In genomic region chr2:26305555-26305954, GRCm38 (mm10) we compare ENCODE assay signal across 25 mouse cellular contexts. TPM values are rescaled to one million over a fixed set of nuclear protein-coding genes. Genes with fewer than 3 reads are reported as not detected.
A peak's percentile ranks its signal among the peaks of the same experiment; 100 is the strongest.
DNase-seq lines count a peak whose midpoint lies in the region; ATAC-seq lines count a peak whose summit lies in the region.
"Had no signal": no experiment of that assay in that cellular context is flagged by ENCODE, and none has a peak within 500 bp of the region (broad histone marks: within the 10 kb centered on the region; RNA-seq: fewer than 3 reads in every experiment).

No protein-coding gene starts in this region.

- no peak overlapping the region for H3K27ac ChIP-seq in midbrain, embryonic 11.5 days (ENCODE audit: low read depth, low read length)
- H3K27ac ChIP-seq in midbrain, embryonic 13.5 days = no peak overlapping the region
- H3K27ac ChIP-seq: embryonic facial prominence, embryonic 13.5 days; embryonic facial prominence, embryonic 15.5 days; forebrain, embryonic 10.5 days; forebrain, embryonic 13.5 days had no signal

- 83% methylated on average over 2 of the region's 2 CpGs for whole genome bisulfite sequencing in midbrain, embryonic 11.5 days
- 83% methylated on average over 2 of the region's 2 CpGs for WGBS in midbrain, embryonic 13.5 days

- no peaks in the 10 kb centered on the region for H3K27me3 ChIP-seq in midbrain, embryonic 11.5 days (ENCODE audit: control insufficient read depth, insufficient read depth, low read length)
- H3K27me3 ChIP-seq in midbrain, embryonic 13.5 days = no peaks in the 10 kb centered on the region
- H3K27me3 ChIP-seq: embryonic facial prominence, embryonic 13.5 days; embryonic facial prominence, embryonic 15.5 days; forebrain, embryonic 13.5 days had no signal

- peaks cover 8% of the 10 kb centered on the region; the same call in 1 of the 2 replicates for H3K4me1 ChIP-seq in midbrain, embryonic 11.5 days (ENCODE audit: control insufficient read depth, insufficient read depth, low read length)
- peaks cover 13% of the 10 kb centered on the region for H3K4me1 ChIP-seq in midbrain, embryonic 13.5 days (replicated peaks)

- peak; percentile 2 for DNase-seq in midbrain, embryonic 11.5 days (ENCODE audit: low spot score, missing footprints)
- DNase-seq in Muller cell, postnatal 12 days (ENCODE audit: inconsistent ontology term) = peak; percentile 59
- no peak for DNase-seq in cerebellum, adult 9-11 months
- no peak for DNase-seq in adrenal gland, postnatal 36 days
- DNase-seq: adrenal gland, adult 2 months; adrenal gland, postnatal 10 days; adrenal gland, postnatal 25 days; cerebellum, adult 11-12 months; cerebellum, adult 2 months; cerebellum, adult 9-10 months; cerebellum, postnatal 14 days; cerebellum, postnatal 36 days; embryo, embryonic 11 days had no signal

- H3K9me3 ChIP-seq in midbrain, embryonic 11.5 days (ENCODE audit: control insufficient read depth, low read length) = no peaks in the 10 kb centered on the region
- H3K9me3 ChIP-seq in midbrain, embryonic 13.5 days = no peaks in the 10 kb centered on the region
- H3K9me3 ChIP-seq: forebrain, embryonic 10.5 days; forebrain, embryonic 13.5 days; G1E had no signal

- H3K36me3 ChIP-seq in midbrain, embryonic 11.5 days (ENCODE audit: control insufficient read depth, insufficient read depth, low read length) = no peaks in the 10 kb centered on the region
- H3K36me3 ChIP-seq in midbrain, embryonic 13.5 days = no peaks in the 10 kb centered on the region
- H3K36me3 ChIP-seq: embryonic facial prominence, embryonic 13.5 days; embryonic facial prominence, embryonic 15.5 days; forebrain, embryonic 10.5 days; G1E had no signal

- ATAC-seq in midbrain, embryonic 11.5 days (ENCODE audit: low FRiP score) = no peak
- no peak for ATAC-seq in midbrain, embryonic 13.5 days
- ATAC-seq: CD4-positive, CD25-positive, alpha-beta regulatory T cell, adult 4 months; forebrain, embryonic 13.5 days; forebrain, embryonic 16.5 days had no signal

- no peak overlapping the region for H3K9ac ChIP-seq in midbrain, embryonic 11.5 days (ENCODE audit: low read length)
- H3K9ac ChIP-seq in midbrain, embryonic 13.5 days (replicated peaks) = no peak overlapping the region
- H3K9ac ChIP-seq: embryonic facial prominence, embryonic 13.5 days; embryonic facial prominence, embryonic 15.5 days; forebrain, embryonic 13.5 days had no signal

- no peak overlapping the region for H3K4me3 ChIP-seq in midbrain, embryonic 11.5 days (ENCODE audit: low read depth, low read length)
- no peak overlapping the region for H3K4me3 ChIP-seq in midbrain, embryonic 13.5 days (replicated peaks)
- H3K4me3 ChIP-seq: embryonic facial prominence, embryonic 13.5 days; embryonic facial prominence, embryonic 15.5 days; erythroblast, embryonic 14.5 days; forebrain, embryonic 10.5 days; forebrain, embryonic 13.5 days had no signal

- no peak overlapping the region for H3K4me2 ChIP-seq in midbrain, embryonic 11.5 days
- H3K4me2 ChIP-seq in midbrain, embryonic 13.5 days (replicated peaks) = no peak overlapping the region
- H3K4me2 ChIP-seq: embryonic facial prominence, embryonic 13.5 days; embryonic facial prominence, embryonic 15.5 days; forebrain, embryonic 13.5 days had no signal

RNA-seq across cellular contexts. Expression of gene Gpsm1, which starts 9.8 kb away (rescaled TPM):
- polyA plus RNA-seq in midbrain, embryonic 11.5 days (2014; fragmentation: Nextera tagmentation; extraction: Ambion mirVana) = 46.2 and 53.3 TPM in 2 replicates
- polyA plus RNA-seq in midbrain, embryonic 13.5 days (2015; fragmentation: Nextera tagmentation; extraction: Ambion mirVana) = 147 and 162 TPM in 2 replicates
- 10 to 100 TPM; 14.5 to 14.7 TPM for total RNA-seq in adrenal gland, postnatal 36 days (2021)

RNA-seq across cellular contexts. Expression of gene Ccdc187, which starts 11.2 kb away (rescaled TPM):
- 0.05 and 0.10 TPM in 2 replicates for polyA plus RNA-seq in midbrain, embryonic 11.5 days (2014; fragmentation: Nextera tagmentation; extraction: Ambion mirVana)
- 0.17 and 0.23 TPM in 2 replicates for polyA plus RNA-seq in midbrain, embryonic 13.5 days (2015; fragmentation: Nextera tagmentation; extraction: Ambion mirVana)
- total RNA-seq in adrenal gland, postnatal 36 days (2021) = under 1 TPM; 0.36 to 0.46 TPM
- total RNA-seq: CH12.LX; common myeloid progenitor, adult 5-6 weeks had no signal
- polyA plus RNA-seq: CD4-positive, CD25-positive, alpha-beta regulatory T cell, adult 4 months; embryonic facial prominence, embryonic 11.5 days; G1E had no signal

RNA-seq across cellular contexts. Expression of gene Dnlz, which starts 46.4 kb away (rescaled TPM):
- polyA plus RNA-seq in midbrain, embryonic 11.5 days (2014; fragmentation: Nextera tagmentation; extraction: Ambion mirVana) = 29.5 and 35.0 TPM in 2 replicates
- polyA plus RNA-seq in midbrain, embryonic 13.5 days (2015; fragmentation: Nextera tagmentation; extraction: Ambion mirVana) = 28.1 and 30.6 TPM in 2 replicates
- 10 to 100 TPM; 22.2 to 22.9 TPM for total RNA-seq in adrenal gland, postnatal 36 days (2021)

RNA-seq across cellular contexts. Expression of gene Card9, which starts 55.2 kb away (rescaled TPM):
- 0.99 and 1.1 TPM in 2 replicates for polyA plus RNA-seq in midbrain, embryonic 11.5 days (2014; fragmentation: Nextera tagmentation; extraction: Ambion mirVana)
- polyA plus RNA-seq in midbrain, embryonic 13.5 days (2015; fragmentation: Nextera tagmentation; extraction: Ambion mirVana) = 1.4 and 2.3 TPM in 2 replicates
- 1 to 10 TPM; 1.3 to 1.9 TPM for total RNA-seq in adrenal gland, postnatal 36 days (2021)

Comparison
In these comparisons a context has a peak if more than half of its experiments do, and no peak if none do; other contexts are left out.
1. DNase-seq: peak in midbrain, embryonic 11.5 days (single experiment) and Muller cell, postnatal 12 days (single experiment); none in cerebellum, adult 9-11 months (single experiment) and adrenal gland, postnatal 36 days (0 of 2).